Mouse (Mus musculus) left cerebral cortex, postnatal 4 days (tissue): Measurements from ENCODE around the gene Copz2. TPM values are rescaled to one million over a fixed set of nuclear protein-coding genes. Genes with fewer than 3 reads are reported as not detected.
A peak's percentile ranks its signal among the peaks of the same experiment; 100 is the strongest.

Experiments used
- DNase-seq: peaks from one replicate; pipeline ENCODE4 v3.0.0-alpha.2; 2022
- intact Hi-C: fragments of 180-260 bp; cut with DNase I; formaldehyde crosslinking; loops from one replicate; pipeline ENCODE4 v1.15.1; 2025
- microRNA-seq: library from miRNA; unstranded; fragments of <30 nt; microRNA quantifications from one replicate; pipeline ENCODE4 v1.2.0, GENCODE M21; 2022
- total RNA-seq, 2 experiments: library from RNA; stranded (reverse); gene quantifications; 2 replicates each; pipeline ENCODE4 v1.2.3; 2021

The Copz2 gene
- total RNA-seq, 2 experiments from 2014 or later = 4.1 to 5.9 TPM

GRCm38 (mm10) chr11:96899449-96900306 is 50.0 kb downstream of the Copz2 start:
- no peak for DNase-seq
- intact Hi-C loops = no loop called here

- intact Hi-C loops = no loop called here
- DNase-seq = no peak
Measured at GRCm38 (mm10) chr11:96901332-96901731, 51.7 kb downstream of the Copz2 start.

GRCm38 (mm10) chr11:96902639-96903635 is 53.3 kb downstream of the Copz2 start:
- intact Hi-C loops = no loop called here
- DNase-seq = peak; percentile 71

GRCm38 (mm10) chr11:96906431-96907161 is 56.9 kb downstream of the Copz2 start:
- intact Hi-C loops = loop anchor here (5.0 kb wide), 1 partner anchor 39 kb away; no protein-coding TSS in a partner anchor
- peak; percentile 69 for DNase-seq

- no peak for DNase-seq
- intact Hi-C loops = loop anchor here (5.0 kb wide), 1 partner anchor 41 kb away; no protein-coding TSS in a partner anchor
Measured at GRCm38 (mm10) chr11:96908594-96908993, 58.9 kb downstream of the Copz2 start.

GRCm38 (mm10) chr11:96910003-96910402 is 60.3 kb downstream of the Copz2 start:
- intact Hi-C loops = no loop called here

More at GRCm38 (mm10) chr11:96910003-96910402, 60.3 kb downstream of the Copz2 start:
- peak; percentile 86 for DNase-seq

Small RNA genes within 50 kb of the gene (microRNA-seq; reads per million reads assigned to microRNA genes)
- gene Mir152 = 38.5 reads per million, percentile 42 among the genes with 10 or more reads in this experiment

Other genes with a start within 250 kb of the Copz2 start
- 10 to 100 TPM; 46.3 to 50.4 TPM for gene Snx11, start 72.3 kb upstream of the Copz2 start, total RNA-seq
- 10 to 100 TPM; 79.3 to 79.5 TPM for gene Cbx1, start 60.7 kb upstream of the Copz2 start, total RNA-seq
- gene Nfe2l1, start 19.9 kb upstream of the Copz2 start, total RNA-seq = 100 to 1,000 TPM; 108 to 115 TPM
- 10 to 100 TPM; 63.3 to 65.4 TPM for gene Cdk5rap3, start 66.6 kb downstream of the Copz2 start, total RNA-seq
- not detected for gene Prr15l, start 78.2 kb downstream of the Copz2 start, total RNA-seq
- gene Pnpo, start 94.1 kb downstream of the Copz2 start, total RNA-seq = 10 to 100 TPM; 11.7 to 15.1 TPM
- gene Sp2, start 133.1 kb downstream of the Copz2 start, total RNA-seq = 10 to 100 TPM in 1 of 2 experiments, 1 to 10 TPM in 1; 9.5 to 11.5 TPM
- gene Sp6, start 163.5 kb downstream of the Copz2 start, total RNA-seq = 1 to 10 TPM in 1 of 2 experiments, under 1 TPM in 1; 0.92 to 1.1 TPM
- 1 to 10 TPM; 5.5 to 7.3 TPM for gene Scrn2, start 180.1 kb downstream of the Copz2 start, total RNA-seq
- gene Lrrc46, start 191.5 kb downstream of the Copz2 start, total RNA-seq = 1 to 10 TPM; 1.0 to 1.5 TPM
- gene Mrpl10, start 191.7 kb downstream of the Copz2 start, total RNA-seq = 10 to 100 TPM; 45.1 to 49.7 TPM
- 10 to 100 TPM; 15.3 to 18.4 TPM for gene Osbpl7, start 200.8 kb downstream of the Copz2 start, total RNA-seq